Mouse (Mus musculus) inflammation-experienced regulatory T-cells, adult 6 months (primary cell): ENCODE data around the gene Plpp7. TPM values are rescaled to one million over a fixed set of nuclear protein-coding genes. Genes with fewer than 3 reads are reported as not detected.

Source experiments
- ATAC-seq: one replicate; pipeline ENCODE4 v1.8.0; 2017
- polyA plus RNA-seq, 3 experiments: library from polyadenylated mRNA; unstranded; fragments of 100-300 nt; shearing (Covaris generic); gene quantifications; one replicate each; pipeline ENCODE4 v1.2.1; 2017

Gene Plpp7
- polyA plus RNA-seq, 3 experiments from 2014 or later = not detected

DNA sequence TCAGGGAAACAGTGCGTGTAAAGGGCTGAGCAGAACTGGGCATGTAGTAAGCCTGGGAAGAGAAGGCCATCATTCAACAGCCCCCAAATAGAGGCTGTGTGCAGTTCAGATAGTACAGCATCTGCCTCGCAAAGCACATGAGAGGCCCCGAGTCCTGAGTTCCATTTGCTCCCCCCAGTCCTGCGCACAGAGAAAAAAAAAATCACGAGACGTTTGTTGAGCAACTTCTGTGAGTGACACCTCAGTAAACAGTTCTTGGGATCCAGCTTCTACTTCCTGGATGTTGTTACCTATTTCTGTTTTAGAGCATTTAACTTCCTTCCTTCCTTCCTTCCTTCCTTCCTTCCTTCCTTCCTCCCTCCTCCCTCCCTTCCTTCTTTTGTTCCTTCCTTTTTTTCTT lies 46.3 kb downstream of the Plpp7 start:
- no peak for ATAC-seq

- ATAC-seq = no peak
Measured at GRCm38 (mm10) chr2:32142368-32142767, 47.0 kb downstream of the Plpp7 start.

GRCm38 (mm10) chr2:32144633-32145032 lies 49.3 kb downstream of the Plpp7 start:
- no peak for ATAC-seq

- ATAC-seq = no peak
Measured at GRCm38 (mm10) chr2:32146617-32147162, 51.4 kb downstream of the Plpp7 start.

DNA sequence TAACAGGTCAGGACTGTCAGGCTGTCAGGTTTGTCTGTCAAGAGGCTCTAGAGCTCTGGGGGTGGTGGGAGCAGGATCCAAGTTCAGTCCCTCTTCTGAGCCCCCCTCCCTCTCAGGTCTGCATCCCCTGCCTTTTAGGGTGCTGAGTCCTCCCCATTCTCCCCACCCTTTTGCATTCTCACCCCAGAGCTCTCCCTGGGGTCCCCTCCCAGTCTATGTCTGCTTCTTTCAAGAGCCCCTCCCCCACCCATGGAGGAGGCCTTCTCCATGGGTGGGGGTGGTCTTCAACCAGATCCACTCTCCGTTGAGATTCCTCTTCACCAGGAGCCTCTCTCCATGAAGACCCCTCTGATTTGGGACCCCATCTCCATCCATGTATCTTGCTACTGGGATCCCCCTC lies 54.8 kb downstream of the Plpp7 start:
- ATAC-seq = no peak

DNA sequence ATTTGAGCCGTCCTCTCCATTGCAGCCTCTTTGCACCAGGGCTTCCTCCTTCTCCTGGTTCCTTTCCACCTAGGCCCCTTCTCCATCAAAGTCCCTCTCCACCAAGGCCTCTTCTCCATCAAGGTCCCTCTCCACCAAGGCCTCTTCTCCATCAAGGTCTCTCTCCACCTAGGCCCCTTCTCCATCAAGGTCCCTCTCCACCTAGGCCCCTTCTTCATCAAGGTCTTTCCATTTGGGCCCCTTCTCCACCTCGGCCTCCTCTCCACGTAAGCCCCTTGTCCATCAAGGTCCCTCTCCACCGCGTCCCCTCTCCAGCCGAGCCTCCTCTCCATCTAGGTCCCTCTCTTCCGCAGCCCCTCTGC lies 55.2 kb downstream of the Plpp7 start:
- no peak for ATAC-seq

DNA sequence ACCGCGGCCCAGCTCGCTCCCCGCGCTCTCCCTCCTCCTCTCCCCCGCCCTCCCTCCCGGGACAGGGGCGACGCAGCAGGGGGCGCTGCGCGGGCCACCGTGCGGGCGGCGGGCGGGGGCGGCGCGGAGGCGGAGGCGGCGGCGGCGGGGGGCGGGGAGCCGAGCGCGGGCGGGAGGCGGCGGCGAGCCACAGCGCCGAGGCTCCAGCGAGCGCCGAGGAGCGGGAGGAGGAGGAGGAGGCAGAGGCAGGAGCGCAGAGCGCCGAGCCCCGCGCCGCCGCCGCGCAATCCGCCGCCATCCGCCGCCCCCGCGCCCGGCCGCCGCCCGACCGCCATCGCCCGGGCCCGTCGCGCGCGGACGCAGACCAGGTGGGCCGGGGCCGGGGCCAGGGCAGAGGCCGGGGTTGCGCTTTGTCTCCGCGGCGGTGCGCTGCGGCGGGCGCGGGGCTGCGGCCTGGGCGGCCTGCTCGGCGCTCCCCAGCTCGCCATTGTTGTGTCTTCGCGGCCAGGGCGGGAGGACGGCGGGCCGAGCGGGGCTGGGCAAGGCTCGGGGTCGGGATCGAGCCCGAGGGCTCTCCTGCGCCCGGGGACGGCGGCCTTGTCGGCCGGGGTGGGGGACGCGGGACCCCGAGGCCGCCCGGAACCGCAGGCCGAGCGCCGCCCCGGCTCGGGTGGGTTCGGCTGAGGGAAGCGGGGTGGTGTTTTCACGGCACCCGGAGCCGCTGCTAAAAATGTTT lies 55.8 kb downstream of the Plpp7 start, which contains the start of gene Prrc2b:
Gene Prrc2b (plus strand): TSS at position 159 of the 736 bp plus-strand sequence.
- ATAC-seq = peak; percentile 30

- ATAC-seq = peak; percentile 14
Measured at GRCm38 (mm10) chr2:32151660-32152366, 56.5 kb downstream of the Plpp7 start.

DNA sequence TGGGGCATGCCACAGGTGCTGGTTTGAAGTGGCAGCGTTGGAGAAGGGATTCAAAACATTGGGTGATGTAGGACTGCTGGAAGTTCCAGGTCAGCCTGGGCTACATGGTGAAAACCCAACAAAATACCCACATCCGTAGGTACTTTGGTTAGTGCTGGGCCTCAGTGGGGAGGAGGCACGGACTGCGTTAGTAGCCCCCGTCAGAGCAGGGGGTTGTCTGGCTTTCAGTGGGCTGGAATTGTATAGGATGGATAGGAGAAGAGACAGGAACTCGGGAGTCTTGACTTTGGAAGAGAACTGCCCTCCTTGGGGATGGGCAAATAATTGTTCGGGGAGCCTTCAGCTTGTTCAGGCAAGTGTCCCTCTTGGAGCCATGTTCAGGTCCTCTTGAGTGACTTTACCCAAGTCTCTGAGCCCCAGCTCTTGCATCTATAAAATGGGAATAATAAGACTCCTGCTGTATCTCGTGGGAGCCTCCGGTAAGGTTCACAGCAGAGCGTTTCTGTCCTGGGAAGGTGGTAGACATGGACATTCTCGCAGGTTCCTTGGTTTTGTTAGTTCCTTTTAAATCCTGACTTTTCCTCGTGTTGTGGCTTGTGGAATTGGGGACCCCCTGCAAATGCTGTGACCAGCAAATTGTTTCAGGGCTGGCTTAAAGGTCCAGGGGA lies 57.2 kb downstream of the Plpp7 start:
- ATAC-seq = peak; percentile 47

GRCm38 (mm10) chr2:32153041-32153790 lies 57.9 kb downstream of the Plpp7 start:
- ATAC-seq = no peak

DNA sequence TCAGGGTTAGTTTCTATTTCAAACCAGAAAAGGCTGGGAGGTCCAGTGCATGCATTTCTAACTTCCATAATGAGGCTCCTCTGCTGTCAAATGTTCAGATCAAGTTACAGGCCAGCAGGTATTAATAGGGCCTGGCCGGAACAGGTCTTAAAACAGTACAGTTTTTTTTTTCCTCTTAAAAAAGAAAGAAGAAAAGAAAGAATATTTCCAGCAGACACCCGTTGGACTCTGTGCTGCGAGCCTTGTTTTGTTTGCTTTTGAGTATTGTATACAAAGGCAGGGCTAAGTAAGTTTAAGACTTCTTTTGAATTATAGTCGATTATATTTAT lies 58.4 kb downstream of the Plpp7 start:
- ATAC-seq = no peak

DNA sequence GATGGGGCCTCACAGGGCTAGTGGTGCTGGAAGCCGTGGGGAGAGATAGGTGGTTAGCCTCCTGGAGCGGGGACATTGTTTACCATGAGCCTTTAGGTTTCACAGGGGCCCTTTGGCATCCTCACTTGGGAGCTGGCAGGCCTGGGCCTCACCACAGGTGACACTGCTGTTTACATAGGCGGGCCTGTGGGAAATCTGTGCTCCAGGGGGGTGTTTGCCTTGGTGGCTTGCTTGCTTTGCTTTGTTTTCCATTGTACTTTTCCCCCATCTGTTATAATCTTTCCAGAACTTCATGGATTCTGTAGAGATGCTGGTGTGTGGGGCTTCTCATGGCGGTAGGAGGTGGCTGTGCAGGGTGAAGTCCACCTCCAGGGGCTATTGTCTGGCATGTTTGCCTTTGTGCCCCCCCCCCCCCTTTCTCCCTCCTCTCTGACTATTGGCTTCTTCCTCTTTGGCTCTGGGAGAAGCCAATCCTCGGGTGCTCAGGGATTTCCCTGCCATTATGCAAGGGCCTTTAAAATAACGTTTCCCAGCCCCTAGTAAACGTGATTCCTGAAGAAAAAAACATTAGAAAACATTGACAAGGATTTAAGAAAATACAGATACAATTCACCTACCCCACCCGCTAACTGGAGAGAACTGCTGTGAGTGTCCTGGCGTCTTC lies 59.1 kb downstream of the Plpp7 start:
- ATAC-seq = no peak

GRCm38 (mm10) chr2:32154998-32155541 lies 59.7 kb downstream of the Plpp7 start:
- no peak for ATAC-seq

DNA sequence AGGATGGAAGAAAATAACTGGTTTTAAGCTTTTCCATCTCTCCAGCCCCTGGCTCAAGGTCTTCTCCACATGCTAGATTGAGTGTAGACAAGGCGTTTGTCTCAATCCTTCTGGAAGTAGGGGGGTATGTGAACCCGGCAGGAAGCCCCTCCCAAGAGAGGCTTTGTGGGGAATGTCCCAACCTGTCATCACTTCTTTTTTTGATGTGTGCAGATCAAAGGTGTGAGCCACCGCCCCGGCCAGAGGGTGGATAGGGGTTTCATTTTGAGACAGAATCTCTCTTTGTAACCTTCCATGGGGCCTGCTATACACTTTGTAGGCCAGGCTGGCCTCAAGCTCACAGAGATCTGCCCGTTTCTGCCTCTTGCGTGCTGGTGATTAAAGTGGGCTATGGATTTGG lies 60.3 kb downstream of the Plpp7 start:
- ATAC-seq = peak; percentile 49

DNA sequence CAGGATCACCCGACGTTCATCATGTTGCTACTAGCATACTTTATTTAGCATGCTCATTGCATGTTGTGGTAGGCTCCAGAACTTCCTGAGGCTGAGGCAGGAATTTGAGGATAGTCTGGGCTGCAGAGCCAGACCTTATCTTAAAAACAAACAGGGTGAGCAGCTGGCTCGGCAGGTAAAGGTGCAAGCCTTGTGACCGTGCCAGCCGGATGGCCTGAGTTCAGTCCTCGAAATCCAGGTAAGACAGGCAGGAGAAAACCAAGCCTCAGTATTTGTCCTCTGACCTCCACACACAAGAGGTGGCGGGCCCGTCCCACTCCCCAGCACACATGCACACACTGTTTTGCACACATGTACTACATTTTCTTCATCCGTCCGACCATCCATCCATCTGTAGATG lies 61.3 kb downstream of the Plpp7 start:
- no peak for ATAC-seq

DNA sequence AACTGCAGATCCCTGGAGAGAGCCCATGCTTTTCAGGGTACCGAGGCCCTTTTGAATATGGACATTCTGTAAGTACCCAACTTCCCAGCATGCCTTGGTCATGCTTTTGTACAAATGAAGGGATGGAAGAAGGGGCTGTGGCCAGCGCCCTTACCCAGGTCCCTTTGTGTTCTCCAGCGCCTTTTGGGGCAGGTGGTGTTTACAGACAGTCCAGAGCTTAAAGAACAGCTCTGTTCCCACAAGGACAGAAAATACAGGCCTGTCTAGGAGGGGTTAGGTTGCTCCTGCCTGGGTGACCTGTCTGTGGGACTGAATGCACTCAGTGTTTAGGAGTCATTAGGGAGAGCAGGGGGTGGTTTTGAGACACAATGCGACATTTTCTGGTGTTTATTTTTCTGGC lies 62.0 kb downstream of the Plpp7 start:
- ATAC-seq = no peak

GRCm38 (mm10) chr2:32158616-32159239 lies 63.4 kb downstream of the Plpp7 start:
- ATAC-seq = no peak
